Mouse (Mus musculus): Measurements from ENCODE around the gene Rxfp2. TPM values are rescaled to one million over a fixed set of nuclear protein-coding genes. Genes with fewer than 3 reads are reported as not detected.

Gene Rxfp2
- polyA plus RNA-seq, 1 experiment from 2014 or later: not detected

DNA sequence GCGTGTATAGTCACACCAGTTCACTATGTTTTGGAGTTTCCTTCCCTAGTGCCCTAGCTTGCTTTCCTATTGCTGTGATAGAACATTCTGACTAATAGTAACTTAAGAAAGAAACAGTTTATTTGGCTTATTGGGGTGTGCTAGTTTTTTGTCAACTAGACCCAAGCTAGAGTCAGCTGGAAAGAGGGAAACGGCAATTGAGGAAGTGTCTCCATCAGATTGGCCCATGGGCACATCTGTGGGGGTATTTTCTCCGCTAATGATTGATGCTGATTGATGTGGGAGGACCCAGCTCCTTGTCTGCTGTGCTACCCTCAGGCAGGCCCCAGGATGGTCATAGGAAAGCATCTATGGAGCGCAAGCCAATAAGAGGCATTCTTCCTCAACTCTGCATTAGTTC, 103.6 kb downstream of the Rxfp2 start:
- H3K9ac ChIP-seq (ENCODE audit: low read depth, low read length): no peak overlapping the region
- H3K36me3 ChIP-seq (ENCODE audit: control insufficient read depth, insufficient read depth): no peaks in the 10 kb centered on the region
- H3K4me3 ChIP-seq (ENCODE audit: low read depth, low read length): no peak overlapping the region
- H3K4me2 ChIP-seq (ENCODE audit: low read depth, low read length): no peak overlapping the region
- H3K27ac ChIP-seq (ENCODE audit: low read length): no peak overlapping the region
- 0 out of 2 replicates have a peak, but pooled peaks cover under 1% of the 10 kb centered on the region for H3K9me3 ChIP-seq (replicated peaks; ENCODE audit: control insufficient read depth, low read length)
- no peak for ATAC-seq (ENCODE audit: low read depth)
- peaks cover 12% of the 10 kb centered on the region for H3K4me1 ChIP-seq (ENCODE audit: control insufficient read depth, low read depth, low read length)
- 59% methylated on average over 4 of the region's 4 CpGs for WGBS (ENCODE audit: insufficient replicate concordance)
- H3K27me3 ChIP-seq (ENCODE audit: control insufficient read depth, insufficient read depth, low read depth, low read length): peaks cover 2% of the 10 kb centered on the region; the same call in 1 of the 2 replicates

DNA sequence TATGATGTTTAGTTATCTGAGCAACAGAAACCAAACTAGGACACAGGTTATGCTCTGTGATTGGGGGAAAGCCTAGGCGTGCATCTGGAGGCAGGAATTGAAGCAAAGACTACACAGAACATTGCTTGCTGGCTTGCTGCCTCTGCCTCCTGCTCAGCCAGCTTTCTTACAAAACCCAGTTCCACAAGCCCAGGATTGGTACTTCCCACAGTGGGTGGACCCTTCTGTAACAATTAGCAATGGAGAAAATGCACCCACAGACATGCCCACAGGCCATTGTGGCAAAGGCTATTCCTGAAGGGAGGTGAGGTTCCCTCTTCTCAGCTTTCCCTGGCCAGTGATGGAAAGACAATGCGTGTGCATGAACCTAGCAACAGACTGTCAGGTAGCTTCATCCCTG, 104.1 kb downstream of the Rxfp2 start:
- WGBS (ENCODE audit: insufficient replicate concordance): 65% methylated on average over 2 of the region's 2 CpGs
- ATAC-seq (ENCODE audit: low read depth): no peak

DNA sequence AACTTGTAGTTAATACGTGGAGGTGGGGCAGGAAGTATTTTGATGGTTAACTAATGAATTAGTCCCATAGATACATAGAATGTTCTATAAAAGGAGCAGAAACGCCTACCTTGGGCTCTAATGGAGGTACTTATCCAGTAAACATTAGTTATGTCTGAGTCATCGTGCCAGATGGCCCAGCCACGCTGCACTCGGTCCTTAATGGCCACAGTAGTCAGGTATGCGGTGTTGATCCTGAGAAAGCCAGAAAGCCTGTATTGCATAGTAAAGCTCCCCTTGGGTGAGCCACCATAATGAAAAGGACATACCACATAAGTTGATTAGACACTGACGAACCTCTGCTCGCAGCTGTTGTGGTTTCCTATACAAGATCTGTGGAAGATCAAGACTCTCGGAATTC, 107.4 kb downstream of the Rxfp2 start:
- WGBS (ENCODE audit: insufficient replicate concordance): 65% methylated on average over 9 of the region's 9 CpGs
- Histone ChIP-seq H3K9me3 (replicated peaks; ENCODE audit: control insufficient read depth, low read length) (no peaks in the 10 kb centered on the region), H3K4me2 (ENCODE audit: low read depth, low read length) (no peak overlapping the region), H3K4me3 (ENCODE audit: low read depth, low read length) (no peak overlapping the region), H3K36me3 (ENCODE audit: control insufficient read depth, insufficient read depth) (no peaks in the 10 kb centered on the region), H3K27ac (ENCODE audit: low read length) (no peak overlapping the region), H3K9ac (ENCODE audit: low read depth, low read length) (no peak overlapping the region), H3K27me3 (ENCODE audit: control insufficient read depth, insufficient read depth, low read depth, low read length) (no peaks in the 10 kb centered on the region), H3K4me1 (ENCODE audit: control insufficient read depth, low read depth, low read length) (no peaks in the 10 kb centered on the region)
- ATAC-seq (ENCODE audit: low read depth): no peak

More for the DNA sequence above, 104.1 kb downstream of the Rxfp2 start:
- H3K9me3 ChIP-seq (replicated peaks; ENCODE audit: control insufficient read depth, low read length): no peaks in the 10 kb centered on the region
- no peaks in the 10 kb centered on the region for H3K36me3 ChIP-seq (ENCODE audit: control insufficient read depth, insufficient read depth)
- no peak overlapping the region for H3K4me3 ChIP-seq (ENCODE audit: low read depth, low read length)
- H3K4me2 ChIP-seq (ENCODE audit: low read depth, low read length): no peak overlapping the region
- H3K4me1 ChIP-seq (ENCODE audit: control insufficient read depth, low read depth, low read length): peaks cover 12% of the 10 kb centered on the region
- H3K27ac ChIP-seq (ENCODE audit: low read length): no peak overlapping the region
- H3K27me3 ChIP-seq (ENCODE audit: control insufficient read depth, insufficient read depth, low read depth, low read length): peaks cover 2% of the 10 kb centered on the region; the same call in 1 of the 2 replicates
- no peak overlapping the region for H3K9ac ChIP-seq (ENCODE audit: low read depth, low read length)

DNA sequence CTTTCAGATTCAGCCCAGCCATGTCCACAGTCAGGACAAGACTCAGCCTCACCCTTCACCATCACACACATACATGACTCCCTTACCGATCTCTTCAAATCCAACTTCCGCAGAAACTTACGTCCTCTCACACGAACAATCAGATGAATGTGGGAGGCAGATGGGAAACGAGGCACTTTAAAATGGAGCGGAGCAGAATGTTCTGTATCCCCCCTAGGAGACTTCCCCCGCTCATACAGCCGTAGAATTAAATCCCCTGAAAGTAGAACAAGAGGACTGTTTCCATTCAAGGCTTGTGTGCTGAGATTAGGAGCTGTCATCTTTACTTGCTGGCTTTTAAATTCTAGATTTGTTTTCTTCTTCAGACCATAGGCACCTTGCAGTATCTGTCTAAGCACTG, 110.0 kb downstream of the Rxfp2 start:
- 82% methylated on average over 8 of the region's 8 CpGs for WGBS (ENCODE audit: insufficient replicate concordance)
- no peaks in the 10 kb centered on the region for H3K4me1 ChIP-seq (ENCODE audit: control insufficient read depth, low read depth, low read length)
- no peaks in the 10 kb centered on the region for H3K27me3 ChIP-seq (ENCODE audit: control insufficient read depth, insufficient read depth, low read depth, low read length)
- no peaks in the 10 kb centered on the region for H3K9me3 ChIP-seq (replicated peaks; ENCODE audit: control insufficient read depth, low read length)
- no peak for ATAC-seq (ENCODE audit: low read depth)
- H3K36me3 ChIP-seq (ENCODE audit: control insufficient read depth, insufficient read depth): no peaks in the 10 kb centered on the region
- no peak overlapping the region for H3K9ac ChIP-seq (ENCODE audit: low read depth, low read length)
- no peak overlapping the region for H3K27ac ChIP-seq (ENCODE audit: low read length)
- H3K4me3 ChIP-seq (ENCODE audit: low read depth, low read length): no peak overlapping the region
- H3K4me2 ChIP-seq (ENCODE audit: low read depth, low read length): no peak overlapping the region

DNA sequence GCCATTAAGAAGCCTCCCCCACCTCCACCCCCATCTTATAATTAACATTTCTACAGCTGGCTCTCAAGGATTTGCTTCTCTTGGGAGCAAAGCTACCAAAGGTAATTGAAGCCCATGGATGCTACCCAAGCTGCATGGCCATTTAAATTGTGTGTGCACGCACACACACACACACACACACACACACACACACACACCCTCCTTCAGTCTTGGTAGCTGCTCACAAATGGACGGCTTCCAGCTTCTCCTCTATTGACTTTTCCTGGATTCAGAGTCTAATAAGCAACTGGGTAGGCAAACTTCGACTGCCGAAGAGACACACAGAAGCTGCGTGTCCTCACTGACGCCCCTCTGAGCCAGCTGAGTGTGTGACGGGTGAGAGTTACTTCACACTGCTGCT, 111.7 kb downstream of the Rxfp2 start:
- no peak for ATAC-seq (ENCODE audit: low read depth)
- WGBS (ENCODE audit: insufficient replicate concordance): 72% methylated on average over 7 of the region's 7 CpGs
- peaks cover 6% of the 10 kb centered on the region for H3K4me1 ChIP-seq (ENCODE audit: control insufficient read depth, low read depth, low read length)
- H3K9me3 ChIP-seq (replicated peaks; ENCODE audit: control insufficient read depth, low read length): no peaks in the 10 kb centered on the region
- no peaks in the 10 kb centered on the region for H3K36me3 ChIP-seq (ENCODE audit: control insufficient read depth, insufficient read depth)
- no peak overlapping the region for H3K27ac ChIP-seq (ENCODE audit: low read length)
- no peaks in the 10 kb centered on the region for H3K27me3 ChIP-seq (ENCODE audit: control insufficient read depth, insufficient read depth, low read depth, low read length)
- no peak overlapping the region for H3K4me3 ChIP-seq (ENCODE audit: low read depth, low read length)
- no peak overlapping the region for H3K9ac ChIP-seq (ENCODE audit: low read depth, low read length)
- no peak overlapping the region for H3K4me2 ChIP-seq (ENCODE audit: low read depth, low read length)

DNA sequence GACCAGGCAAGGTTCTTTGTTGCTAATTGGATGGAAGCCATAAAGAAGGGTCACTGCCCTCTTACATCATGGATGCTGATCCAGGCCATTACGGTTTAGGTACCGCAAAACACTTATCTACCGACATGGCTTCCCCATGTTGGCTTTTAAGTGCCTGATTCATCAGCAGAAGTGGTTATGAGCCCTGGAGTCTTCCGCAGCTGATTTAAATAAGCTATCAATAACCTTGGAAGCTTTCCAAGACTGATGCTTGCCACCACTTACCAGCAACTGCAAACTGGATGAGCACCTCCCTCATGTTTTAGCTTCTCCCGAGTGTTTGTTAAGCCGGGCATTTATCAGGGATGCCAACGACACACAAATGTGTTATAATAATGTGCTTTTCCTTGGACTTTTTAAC, 112.7 kb downstream of the Rxfp2 start:
- no peak for ATAC-seq (ENCODE audit: low read depth)
- 77% methylated on average over 7 of the region's 7 CpGs for whole genome bisulfite sequencing (ENCODE audit: insufficient replicate concordance)
- no peaks in the 10 kb centered on the region for H3K36me3 ChIP-seq (ENCODE audit: control insufficient read depth, insufficient read depth)
- H3K9ac ChIP-seq (ENCODE audit: low read depth, low read length): no peak overlapping the region
- H3K27ac ChIP-seq (ENCODE audit: low read length): no peak overlapping the region
- no peaks in the 10 kb centered on the region for H3K9me3 ChIP-seq (replicated peaks; ENCODE audit: control insufficient read depth, low read length)
- H3K27me3 ChIP-seq (ENCODE audit: control insufficient read depth, insufficient read depth, low read depth, low read length): no peaks in the 10 kb centered on the region
- no peak overlapping the region for H3K4me3 ChIP-seq (ENCODE audit: low read depth, low read length)
- H3K4me1 ChIP-seq (ENCODE audit: control insufficient read depth, low read depth, low read length): peaks cover 8% of the 10 kb centered on the region
- no peak overlapping the region for H3K4me2 ChIP-seq (ENCODE audit: low read depth, low read length)

Other genes with a start within 250 kb of the Rxfp2 start
- gene Fry, start 100.0 kb downstream of the Rxfp2 start, polyA plus RNA-seq (2015; fragmentation: Nextera tagmentation; extraction: Ambion mirVana): 2.1 and 2.7 TPM in 2 replicates